Mouse (Mus musculus): ENCODE measurements at regions not wholly inside any gene's neighbourhood (a gene's known extent, or its start where the extent isn't known, plus 50 kb on each side); places are given as distances from the start of the nearest gene placed in this dataset.

DNA sequence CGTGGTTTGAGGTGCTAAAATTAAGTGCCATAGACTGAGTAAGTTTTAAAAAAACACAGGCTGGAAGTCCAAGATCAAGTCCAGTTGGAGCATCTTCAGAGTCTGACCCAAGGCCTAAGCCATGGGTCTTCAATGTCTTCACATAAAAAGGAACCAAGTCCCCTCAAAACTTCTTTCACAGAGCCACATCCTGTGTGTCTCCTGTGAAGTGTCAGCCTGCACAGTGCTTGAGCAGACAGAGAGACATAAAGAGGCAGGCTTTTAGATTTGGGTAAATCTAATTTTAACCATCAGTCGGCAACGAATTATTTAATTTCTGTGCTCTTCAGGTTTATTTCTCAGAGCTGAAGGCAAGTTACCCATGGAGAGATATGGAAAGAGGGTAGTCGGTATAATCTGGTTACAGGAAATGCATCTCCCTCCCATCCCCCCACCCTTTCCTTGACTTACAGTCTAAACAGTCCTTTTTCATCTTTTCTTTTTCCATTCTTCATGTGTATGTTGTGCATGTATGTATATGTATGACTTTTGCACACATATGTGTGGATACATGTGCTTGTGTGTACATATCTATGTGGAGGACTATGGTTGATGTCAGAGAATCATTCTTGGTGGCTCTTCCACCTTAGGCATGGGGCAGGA, 75.1 kb upstream of the Cxcr4 start:
- no peak for TF ChIP-seq MAX (IDR thresholded peaks at IDR 0.05; ENCODE audit: low read depth)
- TF ChIP-seq MYOD1 (IDR thresholded peaks at IDR 0.05; ENCODE audit: control insufficient read depth in 1 of 3, insufficient read length in 2 of 3, low read depth in 2 of 3): no peak
- TF ChIP-seq POLR2A (IDR thresholded peaks at IDR 0.05; ENCODE audit: insufficient read length, low read depth): no peak
- no peak for TF ChIP-seq USF1 (IDR thresholded peaks at IDR 0.05; ENCODE audit: low read depth)
- no peak for TF ChIP-seq TCF12 (IDR thresholded peaks at IDR 0.05; ENCODE audit: insufficient read depth, poor library complexity, severe bottlenecking)

All from myocyte (in vitro differentiated cells).